Mouse (Mus musculus): ENCODE data around the gene Serpinb1c. TPM values are rescaled to one million over a fixed set of nuclear protein-coding genes. Genes with fewer than 3 reads are reported as not detected.

Serpinb1c gene
- polyA plus RNA-seq, 1 experiment from 2014 or later, result not detected

DNA sequence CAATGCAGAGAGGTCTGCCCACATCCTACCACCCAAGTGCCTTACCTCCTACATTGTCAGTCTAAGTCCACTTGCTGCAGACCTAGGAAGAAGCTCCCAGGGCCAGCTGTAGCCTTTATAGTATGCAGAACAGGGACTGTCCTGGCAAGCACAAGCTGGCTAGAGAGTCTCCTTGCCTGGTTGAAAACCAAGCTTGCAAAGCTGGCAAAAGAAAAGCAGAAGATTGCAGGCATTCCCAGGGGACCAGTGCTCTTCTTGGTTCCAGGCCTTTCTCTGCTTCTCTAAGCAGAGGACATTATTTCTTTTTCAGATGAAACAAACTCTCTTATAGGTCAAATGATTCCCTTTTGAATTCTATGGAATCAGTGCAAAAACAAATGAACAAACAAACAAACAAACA is 34.6 kb downstream of the Serpinb1c start:
- Histone ChIP-seq H3K4me3 (no peak overlapping the region), H3K4me2 (replicated peaks) (no peak overlapping the region), H3K9me3 (no peaks in the 10 kb centered on the region), H3K27ac (replicated peaks) (no peak overlapping the region), H3K9ac (replicated peaks) (no peak overlapping the region), H3K4me1 (no peaks in the 10 kb centered on the region), H3K27me3 (no peaks in the 10 kb centered on the region), H3K36me3 (no peaks in the 10 kb centered on the region)
- no peak for ATAC-seq (replicated peaks)

DNA sequence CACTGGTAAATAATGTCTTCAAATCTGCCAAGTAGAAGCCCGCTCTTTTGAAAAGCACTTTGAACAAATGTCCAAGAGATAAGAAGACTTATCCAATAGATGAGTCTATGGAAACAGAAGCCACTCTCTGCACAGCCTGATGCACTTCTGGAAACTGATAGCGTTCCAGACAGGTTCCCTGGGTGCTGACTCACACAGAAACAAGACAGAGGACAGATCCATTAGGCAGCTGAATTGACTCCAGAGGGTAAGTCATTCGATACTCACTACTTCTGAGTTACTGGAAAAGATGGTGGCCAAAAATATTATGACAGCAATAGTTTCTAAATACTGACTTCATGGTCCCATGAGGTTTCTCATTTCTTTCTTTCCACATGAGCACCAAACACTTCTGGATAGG is 37.2 kb downstream of the Serpinb1c start:
- 90% methylated on average over 3 of the region's 3 CpGs for whole genome bisulfite sequencing

DNA sequence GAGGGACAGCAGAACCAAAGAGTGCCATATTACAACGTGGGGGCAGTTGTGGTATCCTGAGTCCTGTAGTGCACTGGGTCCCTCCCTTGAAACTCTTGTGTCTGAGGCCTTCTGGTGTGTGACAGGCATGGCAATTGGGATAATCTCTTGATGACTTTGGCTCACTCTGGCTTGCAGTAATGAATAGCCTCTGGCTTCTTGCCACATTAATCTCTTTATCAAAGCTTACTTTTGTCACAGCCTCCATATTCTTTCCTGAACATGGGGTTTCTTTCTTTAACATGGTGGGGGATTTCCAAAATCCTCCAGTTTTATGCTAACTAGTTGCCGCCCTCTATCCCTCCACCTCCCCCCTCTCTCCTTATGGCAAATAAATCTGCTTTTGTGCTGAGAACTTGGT is 44.9 kb downstream of the Serpinb1c start:
- H3K36me3 ChIP-seq, result no peaks in the 10 kb centered on the region
- 28% methylated on average over 2 of the region's 2 CpGs for WGBS
- H3K9me3 ChIP-seq, result no peaks in the 10 kb centered on the region
- H3K4me3 ChIP-seq, result no peak overlapping the region
- no peak overlapping the region for H3K4me2 ChIP-seq (replicated peaks)
- H3K9ac ChIP-seq (replicated peaks), result no peak overlapping the region
- no peaks in the 10 kb centered on the region for H3K4me1 ChIP-seq
- 0 out of 2 replicates have a peak, but pooled peaks have one; percentile 60 for ATAC-seq (replicated peaks)
- H3K27me3 ChIP-seq, result no peaks in the 10 kb centered on the region
- H3K27ac ChIP-seq (replicated peaks), result no peak overlapping the region

More for the DNA sequence above, 37.2 kb downstream of the Serpinb1c start:
- Histone ChIP-seq H3K9ac (replicated peaks) (no peak overlapping the region), H3K4me2 (replicated peaks) (no peak overlapping the region), H3K27me3 (no peaks in the 10 kb centered on the region), H3K4me1 (no peaks in the 10 kb centered on the region), H3K36me3 (no peaks in the 10 kb centered on the region), H3K27ac (replicated peaks) (no peak overlapping the region), H3K4me3 (no peak overlapping the region), H3K9me3 (no peaks in the 10 kb centered on the region)
- ATAC-seq (replicated peaks), result no peak

DNA sequence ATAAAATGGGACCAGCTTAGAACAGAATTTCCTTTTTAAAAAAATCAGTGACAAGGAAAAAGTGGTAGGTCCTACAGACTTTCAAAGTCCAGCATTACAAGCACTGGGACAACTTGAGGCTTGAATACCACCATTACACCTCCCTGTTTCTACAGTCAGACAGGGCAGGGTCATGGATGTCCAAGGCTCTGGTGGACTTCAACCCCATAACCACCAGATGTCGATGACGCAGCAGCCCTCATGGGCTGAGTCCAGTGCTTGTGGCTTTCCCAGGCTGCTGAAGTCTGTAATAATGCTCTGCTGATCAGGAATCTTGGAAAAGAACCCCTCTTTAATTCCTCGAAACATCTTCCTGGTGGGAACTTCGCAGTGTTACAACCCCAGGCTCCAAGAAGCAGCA is 45.5 kb downstream of the Serpinb1c start:
- Histone ChIP-seq H3K27ac (replicated peaks) (no peak overlapping the region), H3K9me3 (no peaks in the 10 kb centered on the region), H3K9ac (replicated peaks) (no peak overlapping the region), H3K36me3 (no peaks in the 10 kb centered on the region), H3K27me3 (no peaks in the 10 kb centered on the region), H3K4me1 (no peaks in the 10 kb centered on the region), H3K4me3 (no peak overlapping the region), H3K4me2 (replicated peaks) (no peak overlapping the region)
- 92% methylated on average over 4 of the region's 4 CpGs for WGBS
- no peak for ATAC-seq (replicated peaks)

DNA sequence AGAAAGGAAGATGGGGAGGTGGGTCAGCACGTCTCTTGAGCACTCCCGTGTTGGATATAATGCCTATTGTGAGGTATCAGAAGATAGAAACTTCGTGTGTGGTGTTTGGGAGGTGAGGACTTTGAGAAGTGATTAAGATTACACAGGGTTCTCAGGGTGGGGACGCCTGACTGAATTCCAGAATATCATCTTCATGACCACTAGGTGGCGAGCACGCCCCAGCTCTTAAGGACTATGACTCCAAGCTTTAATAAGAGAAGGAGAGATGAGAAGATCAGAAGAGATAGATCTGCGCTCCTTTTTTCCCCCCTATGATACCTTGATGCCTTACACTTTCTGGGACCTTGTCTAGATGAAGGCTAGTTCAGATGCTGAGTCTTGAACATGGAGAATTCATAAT is 46.0 kb downstream of the Serpinb1c start:
- 11% methylated on average over 7 of the region's 7 CpGs for WGBS
- Histone ChIP-seq H3K36me3 (no peaks in the 10 kb centered on the region), H3K9me3 (no peaks in the 10 kb centered on the region), H3K27me3 (no peaks in the 10 kb centered on the region), H3K27ac (replicated peaks) (no peak overlapping the region), H3K4me3 (no peak overlapping the region), H3K4me1 (no peaks in the 10 kb centered on the region), H3K9ac (replicated peaks) (no peak overlapping the region), H3K4me2 (replicated peaks) (no peak overlapping the region)
- peak; percentile 76 for ATAC-seq (replicated peaks)

DNA sequence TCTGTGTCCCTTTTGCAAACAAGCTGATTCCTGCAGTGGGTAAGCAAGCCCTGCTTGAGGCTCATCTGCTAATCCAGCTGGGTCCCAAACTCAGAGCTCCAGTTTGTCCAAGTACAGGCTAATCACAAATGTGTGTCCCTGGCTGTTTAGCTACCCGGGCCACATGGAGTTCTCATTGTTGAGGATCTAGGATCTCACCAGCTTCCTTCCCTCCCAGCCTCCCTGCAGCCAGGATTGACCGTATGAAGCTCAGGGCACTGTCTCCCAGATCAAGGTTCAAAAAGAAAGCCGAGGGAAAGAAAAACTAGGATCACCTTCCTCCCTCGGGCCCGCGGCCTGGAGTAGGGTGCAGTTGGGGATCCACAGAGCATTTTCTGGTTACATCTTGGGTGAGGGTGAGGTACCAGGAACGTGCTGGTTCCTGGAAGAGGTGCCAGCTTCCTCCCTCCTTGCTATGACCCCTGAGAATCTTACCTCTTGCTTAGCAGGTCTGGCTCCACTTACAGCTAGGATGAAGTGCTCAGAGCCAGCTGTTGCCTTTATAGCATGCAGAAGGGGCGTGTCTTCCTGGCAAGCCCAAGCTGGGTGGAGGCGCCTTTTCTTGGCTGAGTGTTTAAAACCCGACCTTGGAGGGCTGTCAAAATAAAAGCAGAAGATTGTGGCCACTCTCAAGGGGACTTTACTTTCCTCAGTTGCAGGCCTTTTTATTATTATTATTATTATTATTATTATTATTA is 47.2 kb downstream of the Serpinb1c start, which contains the start of gene Serpinb1a:
Serpinb1a (minus strand) TSS at position 518 of the 737 bp plus-strand sequence.
- no peak within 1 kb of the TSS for H3K9ac ChIP-seq (replicated peaks)
- ATAC-seq (replicated peaks), result no peak
- H3K27me3 ChIP-seq, result no peaks in the 10 kb centered on the region
- H3K9me3 ChIP-seq, result no peaks in the 10 kb centered on the region
- WGBS, result 71% methylated on average over 10 of the region's 10 CpGs
- no peak within 1 kb of the TSS for H3K4me3 ChIP-seq
- no peaks in the 10 kb centered on the region for H3K36me3 ChIP-seq
- H3K27ac ChIP-seq (replicated peaks), result no peak within 1 kb of the TSS
- H3K4me2 ChIP-seq (replicated peaks), result no peak within 1 kb of the TSS
- H3K4me1 ChIP-seq, result no peaks in the 10 kb centered on the region

DNA sequence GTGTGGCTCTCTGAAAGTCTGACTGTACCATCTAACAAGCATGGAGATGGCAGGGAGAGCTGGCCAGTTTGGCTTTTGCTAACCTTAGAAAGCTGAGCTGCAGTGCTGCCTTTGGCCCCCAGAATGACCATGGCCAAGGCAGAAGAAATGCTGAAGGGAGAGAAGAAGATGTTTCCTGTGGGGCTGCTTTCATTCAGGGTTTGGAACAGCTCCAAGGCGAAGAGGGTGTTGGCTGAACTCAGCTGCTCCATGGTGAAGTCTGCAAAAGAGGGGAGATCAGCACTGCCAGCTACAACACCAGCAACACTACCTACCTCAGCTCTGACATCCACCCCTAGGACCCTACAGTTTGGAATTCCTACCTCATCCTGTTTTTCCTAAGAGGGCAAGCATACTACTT is 47.9 kb downstream of the Serpinb1c start:
- Histone ChIP-seq H3K4me3 (no peak overlapping the region), H3K36me3 (no peaks in the 10 kb centered on the region), H3K4me2 (replicated peaks) (no peak overlapping the region), H3K9ac (replicated peaks) (no peak overlapping the region), H3K4me1 (no peaks in the 10 kb centered on the region), H3K9me3 (no peaks in the 10 kb centered on the region), H3K27me3 (no peaks in the 10 kb centered on the region), H3K27ac (replicated peaks) (no peak overlapping the region)
- no peak for ATAC-seq (replicated peaks)
- 64% methylated on average over 1 of the region's 1 CpGs for WGBS

DNA sequence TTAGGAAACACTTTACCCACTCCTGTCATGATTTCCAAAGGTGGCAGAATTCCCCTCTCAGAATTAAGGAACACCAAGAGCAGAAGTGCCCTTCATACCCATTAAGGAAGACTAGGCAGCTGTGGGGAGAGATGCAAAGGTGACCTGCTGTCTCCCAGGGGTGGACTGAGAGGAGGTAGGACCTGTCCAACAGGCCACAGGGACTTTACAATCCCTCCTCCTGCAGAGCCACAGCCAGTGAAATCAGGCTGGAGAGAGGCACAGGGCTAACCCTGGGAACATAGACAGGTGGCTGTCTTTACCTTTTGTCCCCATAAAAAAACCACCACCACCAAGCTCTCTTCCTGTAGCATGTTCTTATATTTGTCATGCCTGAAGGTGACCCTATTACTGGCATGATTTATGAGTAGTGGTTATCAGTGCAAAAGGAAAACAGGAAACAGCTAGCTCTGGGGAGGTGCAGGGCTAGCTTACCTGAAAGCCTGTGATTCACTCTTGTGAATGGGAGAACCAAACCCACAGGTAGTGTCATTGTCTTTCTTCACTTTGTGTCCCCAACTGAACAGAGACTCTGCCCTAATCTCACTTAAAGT is 48.4 kb downstream of the Serpinb1c start:
- Histone ChIP-seq H3K27me3 (no peaks in the 10 kb centered on the region), H3K4me1 (no peaks in the 10 kb centered on the region), H3K36me3 (no peaks in the 10 kb centered on the region), H3K27ac (replicated peaks) (no peak overlapping the region), H3K9me3 (no peaks in the 10 kb centered on the region), H3K9ac (replicated peaks) (no peak overlapping the region), H3K4me2 (replicated peaks) (no peak overlapping the region), H3K4me3 (no peak overlapping the region)
- ATAC-seq (replicated peaks), result no peak

DNA sequence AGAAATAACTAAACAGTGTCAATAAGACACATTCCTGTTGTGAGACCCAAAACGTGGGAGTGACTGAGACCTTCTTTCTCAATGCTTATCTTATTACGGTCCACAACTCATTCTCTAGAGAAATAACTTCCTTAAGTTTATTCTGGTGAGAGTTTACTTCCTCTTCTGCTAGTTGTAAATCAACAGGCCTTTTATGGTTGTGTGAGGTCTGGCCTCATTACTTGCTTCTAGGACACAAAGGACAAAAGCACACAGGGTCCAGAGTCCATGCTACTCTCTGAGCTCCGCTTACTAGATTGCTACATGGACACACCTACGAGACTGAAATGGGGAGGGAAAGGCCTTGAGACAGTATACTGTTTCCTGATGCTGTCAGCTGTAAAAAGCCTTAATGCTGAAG is 48.9 kb downstream of the Serpinb1c start:
- Histone ChIP-seq H3K27me3 (no peaks in the 10 kb centered on the region), H3K9me3 (no peaks in the 10 kb centered on the region), H3K4me2 (replicated peaks) (no peak overlapping the region), H3K27ac (replicated peaks) (no peak overlapping the region), H3K4me3 (no peak overlapping the region), H3K9ac (replicated peaks) (no peak overlapping the region), H3K36me3 (no peaks in the 10 kb centered on the region), H3K4me1 (no peaks in the 10 kb centered on the region)
- no peak for ATAC-seq (replicated peaks)
- WGBS, result 70% methylated on average over 4 of the region's 4 CpGs

DNA sequence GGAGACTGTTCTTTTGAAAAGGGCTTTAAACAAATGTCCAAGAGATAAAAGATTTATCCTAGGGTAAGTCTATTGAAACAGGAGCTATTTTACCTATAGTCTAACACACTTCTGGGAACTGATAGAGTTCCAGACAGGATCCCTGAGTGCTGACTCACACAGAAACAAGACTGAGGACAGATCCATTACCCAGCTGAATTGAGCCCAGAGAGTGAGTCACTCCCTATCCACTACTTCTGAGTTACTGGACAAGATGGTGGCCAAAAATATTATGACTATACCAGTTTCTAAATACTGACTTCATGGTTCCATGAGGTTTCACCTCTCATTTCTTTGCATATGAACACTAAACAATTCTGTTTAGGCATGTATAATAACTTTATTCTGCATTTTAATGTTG is 51.8 kb downstream of the Serpinb1c start:
- no peaks in the 10 kb centered on the region for H3K4me1 ChIP-seq
- no peak overlapping the region for H3K27ac ChIP-seq (replicated peaks)
- H3K36me3 ChIP-seq, result no peaks in the 10 kb centered on the region
- H3K4me2 ChIP-seq (replicated peaks), result no peak overlapping the region
- no peak overlapping the region for H3K9ac ChIP-seq (replicated peaks)
- H3K9me3 ChIP-seq, result no peaks in the 10 kb centered on the region
- H3K4me3 ChIP-seq, result no peak overlapping the region
- H3K27me3 ChIP-seq, result no peaks in the 10 kb centered on the region
- ATAC-seq (replicated peaks), result no peak

DNA sequence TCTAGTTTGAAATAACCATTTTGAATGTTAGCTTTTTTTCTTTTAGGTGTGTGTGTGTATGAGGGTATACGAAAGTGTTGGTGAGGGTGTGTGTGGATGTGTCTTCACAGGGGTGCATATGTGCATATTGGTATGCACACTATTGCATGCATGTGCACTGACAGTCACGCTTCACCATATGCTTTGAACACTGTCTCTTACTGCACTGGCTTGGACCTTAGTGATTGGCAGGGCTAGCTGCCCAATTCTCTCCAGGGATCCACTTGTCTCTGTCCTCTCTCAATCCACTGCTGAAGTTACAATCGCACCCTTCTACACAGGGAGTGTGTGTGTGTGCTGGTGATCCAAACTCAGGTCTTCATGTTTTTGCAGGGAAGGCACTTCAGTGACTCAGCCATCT is 56.7 kb downstream of the Serpinb1c start:
- H3K9ac ChIP-seq (replicated peaks), result no peak overlapping the region
- H3K9me3 ChIP-seq, result no peaks in the 10 kb centered on the region
- no peak for ATAC-seq (replicated peaks)
- 87% methylated on average over 3 of the region's 3 CpGs for WGBS
- no peaks in the 10 kb centered on the region for H3K27me3 ChIP-seq
- H3K4me2 ChIP-seq (replicated peaks), result no peak overlapping the region
- no peak overlapping the region for H3K27ac ChIP-seq (replicated peaks)
- H3K4me1 ChIP-seq, result no peaks in the 10 kb centered on the region
- H3K36me3 ChIP-seq, result no peaks in the 10 kb centered on the region
- H3K4me3 ChIP-seq, result no peak overlapping the region

DNA sequence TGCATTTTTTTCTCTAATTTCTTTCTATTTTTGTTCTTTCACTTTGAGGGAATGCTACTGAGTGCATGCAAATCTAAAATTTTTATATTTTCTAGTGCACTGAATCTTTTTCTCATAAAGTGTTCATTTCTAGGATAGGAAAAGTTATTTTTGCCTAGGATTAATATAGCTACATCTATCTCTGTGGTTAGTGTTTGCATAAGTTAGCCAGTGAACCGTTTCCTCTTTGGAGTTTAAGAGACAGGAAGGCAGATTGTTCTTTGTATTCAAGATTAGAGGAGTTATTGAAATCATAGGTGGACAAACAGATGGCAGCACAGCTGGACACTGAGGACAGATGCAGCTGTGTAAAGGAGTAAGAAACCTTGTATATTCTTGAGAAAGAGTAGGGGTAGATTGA is 58.7 kb downstream of the Serpinb1c start:
- Histone ChIP-seq H3K4me1 (no peaks in the 10 kb centered on the region), H3K27me3 (no peaks in the 10 kb centered on the region), H3K9me3 (no peaks in the 10 kb centered on the region), H3K4me2 (replicated peaks) (no peak overlapping the region), H3K36me3 (no peaks in the 10 kb centered on the region), H3K4me3 (no peak overlapping the region), H3K9ac (replicated peaks) (no peak overlapping the region), H3K27ac (replicated peaks) (no peak overlapping the region)
- ATAC-seq (replicated peaks), result no peak
- WGBS, result 55% methylated on average over 1 of the region's 1 CpGs

DNA sequence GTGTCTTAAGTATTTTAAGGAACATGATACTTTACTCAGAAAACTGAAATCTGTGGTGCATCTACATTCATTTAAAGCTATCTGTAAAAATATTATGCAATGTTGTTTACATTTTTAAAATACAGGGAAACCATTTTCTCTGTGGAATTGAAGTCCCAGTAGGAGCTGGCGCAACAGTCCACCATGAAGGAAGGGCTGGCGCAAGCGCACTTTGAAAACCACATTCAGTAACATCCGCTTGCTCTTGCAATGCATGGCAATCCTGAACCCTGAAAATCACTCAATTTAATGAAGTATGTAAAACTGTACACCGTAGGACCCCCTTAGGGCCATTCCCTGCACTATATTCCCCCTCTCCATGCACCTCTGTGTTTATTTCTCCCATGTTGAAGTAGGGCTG is 63.5 kb downstream of the Serpinb1c start:
- no peaks in the 10 kb centered on the region for H3K27me3 ChIP-seq
- H3K4me2 ChIP-seq (replicated peaks), result no peak overlapping the region
- H3K9me3 ChIP-seq, result no peaks in the 10 kb centered on the region
- H3K36me3 ChIP-seq, result no peaks in the 10 kb centered on the region
- no peaks in the 10 kb centered on the region for H3K4me1 ChIP-seq
- no peak overlapping the region for H3K27ac ChIP-seq (replicated peaks)
- 96% methylated on average over 5 of the region's 5 CpGs for WGBS
- H3K4me3 ChIP-seq, result no peak overlapping the region
- no peak overlapping the region for H3K9ac ChIP-seq (replicated peaks)
- no peak for ATAC-seq (replicated peaks)

Data from forebrain, embryonic 15.5 days (tissue).